Mouse (Mus musculus) intestine, embryonic 14.5 days (tissue): ENCODE data around the gene Gm18596. TPM values are rescaled to one million over a fixed set of nuclear protein-coding genes. Genes with fewer than 3 reads are reported as not detected.

Experiments
- polyA plus RNA-seq: library from polyadenylated mRNA; unstranded; fragments of >200 nt; fragmentation: Nextera tagmentation; extraction: Ambion mirVana; gene quantifications from 2 replicates; pipeline ENCODE4 v1.2.1, GENCODE M21; 2014

Gm18596 gene
- polyA plus RNA-seq, 1 experiment from 2014 or later, result not detected

Other genes with a start within 250 kb of the Gm18596 start
- 39.1 and 41.0 TPM in 2 replicates for gene Fam207a, start 226.9 kb downstream of the Gm18596 start, polyA plus RNA-seq
- 1.9 and 3.1 TPM in 2 replicates for gene Itgb2, start 212.4 kb downstream of the Gm18596 start, polyA plus RNA-seq
- gene Pttg1ip, start 160.9 kb downstream of the Gm18596 start, polyA plus RNA-seq, result 155 and 156 TPM in 2 replicates
- gene Sumo3, start 136.5 kb downstream of the Gm18596 start, polyA plus RNA-seq, result 314 and 336 TPM in 2 replicates
- gene Gm49325, start 136.4 kb downstream of the Gm18596 start, polyA plus RNA-seq, result 2.0 TPM in 1 of 2 replicates, not detected in the other
- gene Ube2g2, start 120.4 kb downstream of the Gm18596 start, polyA plus RNA-seq, result 46.7 and 48.5 TPM in 2 replicates
- gene Tspear, start 56.1 kb downstream of the Gm18596 start, polyA plus RNA-seq, result 0.62 and 1.2 TPM in 2 replicates
- gene Gm19402, start 51.9 kb downstream of the Gm18596 start, polyA plus RNA-seq, result not detected in 2 replicates
- gene Gm9508, start 45.4 kb downstream of the Gm18596 start, polyA plus RNA-seq, result not detected in 2 replicates
- gene Gm10272, start 36.0 kb downstream of the Gm18596 start, polyA plus RNA-seq, result not detected in 2 replicates
- not detected in 2 replicates for gene Gm10024, start 31.2 kb downstream of the Gm18596 start, polyA plus RNA-seq
- not detected in 2 replicates for gene Gm10142, start 26.8 kb downstream of the Gm18596 start, polyA plus RNA-seq
- gene Krtap12-1, start 22.0 kb downstream of the Gm18596 start, polyA plus RNA-seq, result not detected in 2 replicates
- not detected in 2 replicates for gene Gm10100, start 16.2 kb downstream of the Gm18596 start, polyA plus RNA-seq
- gene Gm9736, start 8.7 kb upstream of the Gm18596 start, polyA plus RNA-seq, result not detected in 2 replicates
- not detected in 2 replicates for gene Gm3233, start 17.0 kb upstream of the Gm18596 start, polyA plus RNA-seq
- not detected in 2 replicates for gene Gm3238, start 28.7 kb upstream of the Gm18596 start, polyA plus RNA-seq
- gene Gm7138, start 34.3 kb upstream of the Gm18596 start, polyA plus RNA-seq, result not detected in 2 replicates
- not detected in 2 replicates for gene Gm3250, start 39.9 kb upstream of the Gm18596 start, polyA plus RNA-seq
- gene Gm7137, start 45.6 kb upstream of the Gm18596 start, polyA plus RNA-seq, result not detected in 2 replicates
- not detected in 2 replicates for gene Gm9639, start 52.4 kb upstream of the Gm18596 start, polyA plus RNA-seq
- not detected in 2 replicates for gene Gm19668, start 56.5 kb upstream of the Gm18596 start, polyA plus RNA-seq
- not detected in 2 replicates for gene Gm9507, start 69.2 kb upstream of the Gm18596 start, polyA plus RNA-seq
- not detected in 2 replicates for gene Gm2696, start 72.0 kb upstream of the Gm18596 start, polyA plus RNA-seq
- gene Krtap10-4, start 84.5 kb upstream of the Gm18596 start, polyA plus RNA-seq, result not detected in 2 replicates
- gene Krtap10-10, start 93.3 kb upstream of the Gm18596 start, polyA plus RNA-seq, result not detected in 2 replicates
- not detected in 2 replicates for gene Gm36176, start 104.2 kb upstream of the Gm18596 start, polyA plus RNA-seq
- gene Gm10318, start 110.2 kb upstream of the Gm18596 start, polyA plus RNA-seq, result not detected in 2 replicates
- gene Gm3285, start 119.3 kb upstream of the Gm18596 start, polyA plus RNA-seq, result not detected in 2 replicates
- gene Lrrc3, start 159.9 kb upstream of the Gm18596 start, polyA plus RNA-seq, result 3.9 and 4.2 TPM in 2 replicates
- gene Trpm2, start 227.9 kb upstream of the Gm18596 start, polyA plus RNA-seq, result 0.42 and 1.2 TPM in 2 replicates
- gene 1810043G02Rik, start 235.9 kb upstream of the Gm18596 start, polyA plus RNA-seq, result 23.5 and 24.7 TPM in 2 replicates